Mouse (Mus musculus) erythroblast, embryonic 14.5 days (primary cell): ENCODE measurements around the gene Ptpn20.

ENCODE experiments used
- GATA1 ChIP-seq: IDR thresholded peaks from 2 replicates; pipeline ENCODE4 v1.6.1; 2012; ENCODE audit warnings: low read length, inconsistent platforms, mixed read lengths
- TAL1 ChIP-seq: IDR thresholded peaks from 3 replicates; pipeline ENCODE4 v1.6.1; 2012; ENCODE audit warnings: low read length, inconsistent platforms, mixed read lengths

- TF ChIP-seq TAL1 (no peak), GATA1 (no peak)
These were observed 69.3 kb downstream of the Ptpn20 start for GRCm38 (mm10) chr14:33658331-33658730.
